Mouse (Mus musculus): ENCODE data around the gene Dnajc28. TPM values are rescaled to one million over a fixed set of nuclear protein-coding genes. Genes with fewer than 3 reads are reported as not detected.

Gene Dnajc28
- total and polyA plus RNA-seq, 2 experiments from 2014 or later = 9.9 to 10.7 TPM

DNA sequence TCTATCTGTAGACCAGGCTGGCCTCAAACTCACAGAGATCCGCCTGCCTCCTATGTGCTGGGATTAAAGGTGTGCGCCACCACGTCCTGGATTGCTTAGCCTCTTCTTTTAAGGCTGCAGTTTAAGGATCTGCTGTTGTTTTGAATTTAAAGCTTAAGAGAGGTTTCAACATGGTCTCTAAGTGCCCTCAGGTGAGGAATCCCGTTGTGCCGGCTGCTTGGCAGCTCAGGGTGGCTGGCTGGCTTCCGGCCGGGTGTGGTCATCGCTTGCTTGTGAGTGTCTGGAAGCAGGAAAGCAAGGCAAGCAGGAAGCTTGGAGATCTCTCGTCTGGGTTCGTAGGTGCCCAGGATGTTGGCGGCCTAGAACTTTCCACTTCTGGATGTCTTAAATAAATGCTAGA is 2.2 kb upstream of the Dnajc28 start:
- peaks cover 51% of the 10 kb centered on the region for H3K36me3 ChIP-seq (replicated peaks; ENCODE audit: control insufficient read depth, insufficient read depth, low read length)
- no peak overlapping the region for H3K4me3 ChIP-seq (ENCODE audit: low read depth, low read length)
- no peak for ATAC-seq (ENCODE audit: insufficient read depth, low read depth)
- H3K27ac ChIP-seq (ENCODE audit: low read depth) = no peak overlapping the region
- no peaks in the 10 kb centered on the region for H3K27me3 ChIP-seq (ENCODE audit: control insufficient read depth, insufficient read depth, low read length)
- WGBS = 86% methylated on average over 11 of the region's 11 CpGs
- TF ChIP-seq EP300 (IDR thresholded peaks at IDR 0.05; ENCODE audit: low read depth) = no peak
- no peak for TF ChIP-seq CTCF (IDR thresholded peaks at IDR 0.05; ENCODE audit: low read depth)
- no peak overlapping the region for H3K9ac ChIP-seq (replicated peaks; ENCODE audit: low read depth, low read length)
- H3K4me1 ChIP-seq (ENCODE audit: control insufficient read depth, insufficient read depth) = no peaks in the 10 kb centered on the region
- H3K4me2 ChIP-seq (ENCODE audit: low read depth, low read length) = no peak overlapping the region
- no peaks in the 10 kb centered on the region for H3K9me3 ChIP-seq (replicated peaks; ENCODE audit: control insufficient read depth, low read length)
- DNase-seq (ENCODE audit: low spot score) = no peak

DNA sequence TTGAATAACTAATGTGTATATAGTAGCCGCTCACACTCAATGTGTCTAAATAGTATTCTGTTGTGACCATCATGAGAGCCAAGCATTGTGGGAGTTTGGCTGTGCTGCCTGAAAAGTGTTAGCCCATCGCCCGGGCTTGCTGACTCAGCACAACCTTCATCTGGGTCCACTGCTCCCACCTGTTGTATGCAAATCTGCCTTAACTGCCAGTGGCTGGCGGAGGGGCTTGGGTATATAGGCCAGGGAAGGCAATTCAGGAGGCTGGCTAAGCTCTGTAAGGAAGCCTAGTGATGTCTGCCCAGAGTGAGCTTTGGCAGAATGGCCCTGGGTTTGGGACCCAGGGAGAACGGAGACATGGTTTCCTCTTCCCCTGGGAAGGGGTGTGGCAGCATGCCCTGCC is 1.4 kb upstream of the Dnajc28 start:
- H3K9ac ChIP-seq (replicated peaks; ENCODE audit: low read depth, low read length) = no peak overlapping the region
- peaks cover 43% of the 10 kb centered on the region for H3K36me3 ChIP-seq (replicated peaks; ENCODE audit: control insufficient read depth, insufficient read depth, low read length)
- no peak overlapping the region for H3K4me3 ChIP-seq (ENCODE audit: low read depth, low read length)
- H3K27ac ChIP-seq (ENCODE audit: low read depth) = no peak overlapping the region
- ATAC-seq (ENCODE audit: insufficient read depth, low read depth) = no peak
- TF ChIP-seq EP300 (IDR thresholded peaks at IDR 0.05; ENCODE audit: low read depth) (no peak), CTCF (IDR thresholded peaks at IDR 0.05; ENCODE audit: low read depth) (no peak)
- H3K27me3 ChIP-seq (ENCODE audit: control insufficient read depth, insufficient read depth, low read length) = no peaks in the 10 kb centered on the region
- H3K4me2 ChIP-seq (ENCODE audit: low read depth, low read length) = no peak overlapping the region
- H3K4me1 ChIP-seq (ENCODE audit: control insufficient read depth, insufficient read depth) = no peaks in the 10 kb centered on the region
- no peak for DNase-seq (ENCODE audit: low spot score)
- no peaks in the 10 kb centered on the region for H3K9me3 ChIP-seq (replicated peaks; ENCODE audit: control insufficient read depth, low read length)
- 83% methylated on average over 5 of the region's 5 CpGs for WGBS

DNA sequence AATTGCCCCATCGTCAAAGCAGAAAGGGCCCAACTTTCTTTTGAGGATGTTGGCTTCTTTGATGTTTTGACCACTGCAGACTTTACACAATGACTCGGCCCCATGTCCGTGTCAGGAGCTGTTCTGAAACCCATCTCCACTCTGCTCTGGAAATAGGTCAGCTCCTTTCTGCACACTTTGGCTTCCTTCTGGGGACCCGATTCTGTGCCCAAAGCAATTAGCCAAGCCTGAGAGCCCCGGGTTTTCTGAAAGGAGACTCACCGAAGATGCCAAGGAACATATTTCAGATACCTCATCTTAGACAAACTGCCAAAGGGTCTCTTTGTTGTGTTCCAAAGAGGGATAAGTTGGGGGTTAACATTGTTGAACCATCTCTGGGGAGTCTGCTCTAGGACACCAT is 4.3 kb downstream of the Dnajc28 start:
- Histone ChIP-seq H3K27me3 (ENCODE audit: control insufficient read depth, insufficient read depth, low read length) (no peaks in the 10 kb centered on the region), H3K36me3 (replicated peaks; ENCODE audit: control insufficient read depth, insufficient read depth, low read length) (no peaks in the 10 kb centered on the region), H3K9me3 (replicated peaks; ENCODE audit: control insufficient read depth, low read length) (no peaks in the 10 kb centered on the region), H3K4me1 (ENCODE audit: control insufficient read depth, insufficient read depth) (peaks cover 6% of the 10 kb centered on the region; the same call in 1 of the 2 replicates), H3K27ac (ENCODE audit: low read depth) (no peak overlapping the region), H3K4me3 (ENCODE audit: low read depth, low read length) (no peak overlapping the region), H3K4me2 (ENCODE audit: low read depth, low read length) (no peak overlapping the region), H3K9ac (replicated peaks; ENCODE audit: low read depth, low read length) (no peak overlapping the region)
- no peak for TF ChIP-seq EP300 (IDR thresholded peaks at IDR 0.05; ENCODE audit: low read depth)
- TF ChIP-seq CTCF (IDR thresholded peaks at IDR 0.05; ENCODE audit: low read depth) = no peak
- DNase-seq (ENCODE audit: low spot score) (no peak), ATAC-seq (ENCODE audit: insufficient read depth, low read depth) (no peak)
- 76% methylated on average over 6 of the region's 6 CpGs for WGBS

DNA sequence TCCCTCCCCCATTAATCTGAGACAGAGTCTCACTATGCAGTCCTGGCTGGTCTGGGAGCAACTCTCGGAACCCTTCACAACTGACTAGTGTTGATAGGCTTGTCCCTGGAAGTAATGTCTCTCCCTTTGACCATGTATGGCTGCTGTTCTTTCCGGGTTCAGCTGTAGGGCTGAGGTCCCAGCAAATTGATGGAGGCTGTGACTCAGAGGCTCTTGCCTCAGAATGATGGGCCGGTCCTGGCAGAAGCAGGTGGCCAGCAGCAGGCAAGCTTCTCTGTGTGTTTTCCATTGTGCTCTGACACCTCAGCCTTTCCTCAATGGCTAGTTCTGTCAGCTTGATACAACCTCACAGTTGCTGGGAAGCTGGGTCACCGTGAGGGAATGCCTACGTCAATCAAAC is 6.3 kb downstream of the Dnajc28 start:
- Histone ChIP-seq H3K4me3 (ENCODE audit: low read depth, low read length) (no peak overlapping the region), H3K27me3 (ENCODE audit: control insufficient read depth, insufficient read depth, low read length) (no peaks in the 10 kb centered on the region), H3K4me2 (ENCODE audit: low read depth, low read length) (no peak overlapping the region), H3K27ac (ENCODE audit: low read depth) (no peak overlapping the region), H3K4me1 (ENCODE audit: control insufficient read depth, insufficient read depth) (peaks cover 6% of the 10 kb centered on the region; the same call in 1 of the 2 replicates), H3K36me3 (replicated peaks; ENCODE audit: control insufficient read depth, insufficient read depth, low read length) (no peaks in the 10 kb centered on the region), H3K9ac (replicated peaks; ENCODE audit: low read depth, low read length) (no peak overlapping the region), H3K9me3 (replicated peaks; ENCODE audit: control insufficient read depth, low read length) (no peaks in the 10 kb centered on the region)
- ATAC-seq (ENCODE audit: insufficient read depth, low read depth) = no peak
- DNase-seq (ENCODE audit: low spot score) = no peak
- WGBS = 55% methylated on average over 5 of the region's 5 CpGs
- TF ChIP-seq EP300 (IDR thresholded peaks at IDR 0.05; ENCODE audit: low read depth) (no peak), CTCF (IDR thresholded peaks at IDR 0.05; ENCODE audit: low read depth) (no peak)

DNA sequence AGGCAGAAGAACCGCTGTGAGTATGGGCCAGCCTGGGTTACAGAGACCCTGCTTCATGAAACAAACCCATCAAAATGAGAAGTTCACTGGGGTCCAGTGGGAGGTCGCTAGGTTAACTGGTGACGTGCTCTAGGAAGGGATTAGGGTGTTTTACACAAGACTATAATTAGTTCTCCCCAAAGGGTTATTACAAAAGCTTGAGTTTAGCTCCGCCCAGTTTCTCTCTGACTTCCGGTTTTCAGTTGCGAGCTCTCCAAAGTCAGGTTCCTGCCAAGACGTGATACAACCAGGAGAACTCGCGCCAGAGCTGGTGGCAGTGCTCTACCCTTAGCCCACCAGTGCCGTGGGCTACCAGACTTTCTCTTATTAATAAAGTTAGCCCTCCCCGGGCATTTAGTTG is 7.6 kb downstream of the Dnajc28 start:
- TF ChIP-seq CTCF (IDR thresholded peaks at IDR 0.05; ENCODE audit: low read depth) = no peak
- TF ChIP-seq EP300 (IDR thresholded peaks at IDR 0.05; ENCODE audit: low read depth) = no peak
- no peaks in the 10 kb centered on the region for H3K36me3 ChIP-seq (replicated peaks; ENCODE audit: control insufficient read depth, insufficient read depth, low read length)
- DNase-seq (ENCODE audit: low spot score) (no peak), ATAC-seq (ENCODE audit: insufficient read depth, low read depth) (no peak)
- no peaks in the 10 kb centered on the region for H3K27me3 ChIP-seq (ENCODE audit: control insufficient read depth, insufficient read depth, low read length)
- 54% methylated on average over 11 of the region's 11 CpGs for WGBS
- H3K9ac ChIP-seq (replicated peaks; ENCODE audit: low read depth, low read length) = no peak overlapping the region
- H3K4me3 ChIP-seq (ENCODE audit: low read depth, low read length) = no peak overlapping the region
- H3K27ac ChIP-seq (ENCODE audit: low read depth) = no peak overlapping the region
- H3K4me2 ChIP-seq (ENCODE audit: low read depth, low read length) = no peak overlapping the region
- peaks cover 6% of the 10 kb centered on the region; the same call in 1 of the 2 replicates for H3K4me1 ChIP-seq (ENCODE audit: control insufficient read depth, insufficient read depth)
- no peaks in the 10 kb centered on the region for H3K9me3 ChIP-seq (replicated peaks; ENCODE audit: control insufficient read depth, low read length)

DNA sequence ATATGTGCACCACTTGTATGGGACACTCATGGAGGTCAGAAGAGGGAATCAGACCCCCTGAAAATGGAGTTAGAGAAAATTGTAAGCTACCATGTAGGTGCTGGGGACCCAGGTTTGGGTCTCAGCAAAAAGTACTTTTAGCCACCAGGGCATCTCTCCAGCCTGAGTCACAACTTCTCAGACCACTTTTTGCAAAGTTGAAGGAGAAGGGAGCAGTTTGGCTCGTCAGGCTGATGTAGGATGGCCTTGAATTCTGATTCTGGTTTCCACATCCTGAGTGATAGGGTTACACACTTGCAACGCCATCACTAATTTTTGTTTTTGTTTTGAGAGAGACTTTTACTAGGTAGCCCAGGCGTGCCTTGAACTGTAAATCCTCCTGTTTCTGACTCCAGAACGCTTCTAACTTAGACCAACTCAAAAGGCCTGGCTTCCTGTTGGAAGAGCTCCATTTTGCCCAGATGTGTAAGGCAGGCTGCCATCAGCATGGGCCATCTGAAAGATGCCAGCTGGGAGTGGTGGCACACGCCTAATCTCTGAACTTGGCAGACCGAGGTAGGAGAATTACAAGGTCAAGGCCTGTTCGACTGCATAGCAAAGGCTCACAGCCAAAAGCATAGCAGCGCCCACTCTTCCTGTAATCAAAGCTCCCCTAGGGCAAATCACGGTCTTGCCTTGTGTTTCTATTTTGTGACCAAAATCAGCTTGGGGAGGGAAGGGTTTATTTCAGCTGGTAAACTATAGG is 9.2 kb downstream of the Dnajc28 start:
- Histone ChIP-seq H3K27me3 (ENCODE audit: control insufficient read depth, insufficient read depth, low read length) (no peaks in the 10 kb centered on the region), H3K36me3 (replicated peaks; ENCODE audit: control insufficient read depth, insufficient read depth, low read length) (no peaks in the 10 kb centered on the region), H3K9me3 (replicated peaks; ENCODE audit: control insufficient read depth, low read length) (no peaks in the 10 kb centered on the region), H3K4me1 (ENCODE audit: control insufficient read depth, insufficient read depth) (peaks cover 6% of the 10 kb centered on the region; the same call in 1 of the 2 replicates), H3K4me3 (ENCODE audit: low read depth, low read length) (no peak overlapping the region), H3K9ac (replicated peaks; ENCODE audit: low read depth, low read length) (no peak overlapping the region), H3K4me2 (ENCODE audit: low read depth, low read length) (no peak overlapping the region), H3K27ac (ENCODE audit: low read depth) (peak overlapping the region; percentile 49; the same call in 1 of the 2 replicates)
- WGBS = 38% methylated on average over 9 of the region's 9 CpGs
- TF ChIP-seq EP300 (IDR thresholded peaks at IDR 0.05; ENCODE audit: low read depth) = no peak
- TF ChIP-seq CTCF (IDR thresholded peaks at IDR 0.05; ENCODE audit: low read depth) = no peak
- ATAC-seq (ENCODE audit: insufficient read depth, low read depth) (peak; percentile 70), DNase-seq (ENCODE audit: low spot score) (peak; percentile 60)
